Mouse (Mus musculus): ENCODE data around the gene Scfd2. TPM values are rescaled to one million over a fixed set of nuclear protein-coding genes. Genes with fewer than 3 reads are reported as not detected.

The Scfd2 gene
- polyA plus RNA-seq, 1 experiment from 2014 or later: 14.9 TPM

- H3K27ac ChIP-seq (replicated peaks; ENCODE audit: low read depth, low read length): peak overlapping the region; percentile 42
- no peaks in the 10 kb centered on the region for H3K27me3 ChIP-seq (ENCODE audit: control insufficient read depth, insufficient read depth, low read length)
- DNase-seq (ENCODE audit: low spot score) (peak; percentile 89), ATAC-seq (replicated peaks; ENCODE audit: insufficient number of reproducible peaks, low FRiP score, low TSS enrichment, low read depth) (peak; percentile 81; the same call in 1 of the 2 replicates)
- peak overlapping the region; percentile 11; the same call in 1 of the 2 replicates for H3K4me2 ChIP-seq (ENCODE audit: low read depth, low read length)
- no peaks in the 10 kb centered on the region for H3K36me3 ChIP-seq (replicated peaks; ENCODE audit: control insufficient read depth, insufficient read depth, low read depth, low read length)
- H3K4me1 ChIP-seq (ENCODE audit: control insufficient read depth, insufficient read depth, low read length): no peaks in the 10 kb centered on the region
- peak overlapping the region; percentile 1; the same call in 1 of the 2 replicates for H3K9ac ChIP-seq (replicated peaks; ENCODE audit: low read length)
- H3K9me3 ChIP-seq (replicated peaks; ENCODE audit: control insufficient read depth, low read length): no peaks in the 10 kb centered on the region
- no peak overlapping the region for H3K4me3 ChIP-seq (ENCODE audit: low read depth, low read length)
- WGBS: 27% methylated on average over 14 of the region's 14 CpGs
Observed at GRCm38 (mm10) chr5:74432879-74433539, 98.5 kb downstream of the Scfd2 start.

GRCm38 (mm10) chr5:74420615-74421132 is 110.9 kb downstream of the Scfd2 start:
- Histone ChIP-seq H3K9me3 (replicated peaks; ENCODE audit: control insufficient read depth, low read length) (no peaks in the 10 kb centered on the region), H3K36me3 (replicated peaks; ENCODE audit: control insufficient read depth, insufficient read depth, low read depth, low read length) (no peaks in the 10 kb centered on the region), H3K27me3 (ENCODE audit: control insufficient read depth, insufficient read depth, low read length) (no peaks in the 10 kb centered on the region), H3K4me3 (ENCODE audit: low read depth, low read length) (no peak overlapping the region), H3K27ac (replicated peaks; ENCODE audit: low read depth, low read length) (no peak overlapping the region), H3K4me1 (ENCODE audit: control insufficient read depth, insufficient read depth, low read length) (no peaks in the 10 kb centered on the region), H3K9ac (replicated peaks; ENCODE audit: low read length) (no peak overlapping the region), H3K4me2 (ENCODE audit: low read depth, low read length) (no peak overlapping the region)
- WGBS: 82% methylated on average over 5 of the region's 5 CpGs
- ATAC-seq (replicated peaks; ENCODE audit: insufficient number of reproducible peaks, low FRiP score, low TSS enrichment, low read depth) (no peak), DNase-seq (ENCODE audit: low spot score) (no peak)

GRCm38 (mm10) chr5:74412557-74412956 is 119.0 kb downstream of the Scfd2 start:
- H3K4me1 ChIP-seq (ENCODE audit: control insufficient read depth, insufficient read depth, low read length): no peaks in the 10 kb centered on the region; the same call in 1 of the 2 replicates
- no peak overlapping the region for H3K4me2 ChIP-seq (ENCODE audit: low read depth, low read length)
- DNase-seq (ENCODE audit: low spot score): no peak
- H3K36me3 ChIP-seq (replicated peaks; ENCODE audit: control insufficient read depth, insufficient read depth, low read depth, low read length): no peaks in the 10 kb centered on the region
- no peaks in the 10 kb centered on the region for H3K27me3 ChIP-seq (ENCODE audit: control insufficient read depth, insufficient read depth, low read length)
- no peak overlapping the region for H3K27ac ChIP-seq (replicated peaks; ENCODE audit: low read depth, low read length)
- WGBS: 98% methylated on average over 3 of the region's 3 CpGs
- H3K9me3 ChIP-seq (replicated peaks; ENCODE audit: control insufficient read depth, low read length): no peaks in the 10 kb centered on the region
- no peak overlapping the region for H3K9ac ChIP-seq (replicated peaks; ENCODE audit: low read length)
- no peak for ATAC-seq (replicated peaks; ENCODE audit: insufficient number of reproducible peaks, low FRiP score, low TSS enrichment, low read depth)
- H3K4me3 ChIP-seq (ENCODE audit: low read depth, low read length): no peak overlapping the region

GRCm38 (mm10) chr5:74404887-74405286 is 126.7 kb downstream of the Scfd2 start:
- 84% methylated on average over 4 of the region's 5 CpGs for WGBS
- Histone ChIP-seq H3K27me3 (ENCODE audit: control insufficient read depth, insufficient read depth, low read length) (no peaks in the 10 kb centered on the region), H3K27ac (replicated peaks; ENCODE audit: low read depth, low read length) (no peak overlapping the region), H3K4me2 (ENCODE audit: low read depth, low read length) (no peak overlapping the region), H3K4me3 (ENCODE audit: low read depth, low read length) (no peak overlapping the region), H3K4me1 (ENCODE audit: control insufficient read depth, insufficient read depth, low read length) (no peaks in the 10 kb centered on the region; the same call in 1 of the 2 replicates), H3K9ac (replicated peaks; ENCODE audit: low read length) (no peak overlapping the region), H3K9me3 (replicated peaks; ENCODE audit: control insufficient read depth, low read length) (no peaks in the 10 kb centered on the region), H3K36me3 (replicated peaks; ENCODE audit: control insufficient read depth, insufficient read depth, low read depth, low read length) (no peaks in the 10 kb centered on the region)
- ATAC-seq (replicated peaks; ENCODE audit: insufficient number of reproducible peaks, low FRiP score, low TSS enrichment, low read depth): no peak
- DNase-seq (ENCODE audit: low spot score): no peak

GRCm38 (mm10) chr5:74404083-74404482 is 127.5 kb downstream of the Scfd2 start:
- Histone ChIP-seq H3K9me3 (replicated peaks; ENCODE audit: control insufficient read depth, low read length) (no peaks in the 10 kb centered on the region), H3K4me1 (ENCODE audit: control insufficient read depth, insufficient read depth, low read length) (no peaks in the 10 kb centered on the region; the same call in 1 of the 2 replicates), H3K9ac (replicated peaks; ENCODE audit: low read length) (no peak overlapping the region), H3K27ac (replicated peaks; ENCODE audit: low read depth, low read length) (no peak overlapping the region), H3K36me3 (replicated peaks; ENCODE audit: control insufficient read depth, insufficient read depth, low read depth, low read length) (no peaks in the 10 kb centered on the region), H3K27me3 (ENCODE audit: control insufficient read depth, insufficient read depth, low read length) (no peaks in the 10 kb centered on the region), H3K4me3 (ENCODE audit: low read depth, low read length) (no peak overlapping the region), H3K4me2 (ENCODE audit: low read depth, low read length) (no peak overlapping the region)
- DNase-seq (ENCODE audit: low spot score) (no peak), ATAC-seq (replicated peaks; ENCODE audit: insufficient number of reproducible peaks, low FRiP score, low TSS enrichment, low read depth) (no peak)
- WGBS: 78% methylated on average over 5 of the region's 5 CpGs

GRCm38 (mm10) chr5:74402626-74403025 is 128.9 kb downstream of the Scfd2 start:
- Histone ChIP-seq H3K27me3 (ENCODE audit: control insufficient read depth, insufficient read depth, low read length) (no peaks in the 10 kb centered on the region), H3K9me3 (replicated peaks; ENCODE audit: control insufficient read depth, low read length) (no peaks in the 10 kb centered on the region), H3K27ac (replicated peaks; ENCODE audit: low read depth, low read length) (0 out of 2 replicates have a peak overlapping the region, but pooled peaks have one; percentile 20), H3K4me2 (ENCODE audit: low read depth, low read length) (no peak overlapping the region), H3K4me1 (ENCODE audit: control insufficient read depth, insufficient read depth, low read length) (no peaks in the 10 kb centered on the region; the same call in 1 of the 2 replicates), H3K4me3 (ENCODE audit: low read depth, low read length) (no peak overlapping the region), H3K36me3 (replicated peaks; ENCODE audit: control insufficient read depth, insufficient read depth, low read depth, low read length) (no peaks in the 10 kb centered on the region), H3K9ac (replicated peaks; ENCODE audit: low read length) (no peak overlapping the region)
- DNase-seq (ENCODE audit: low spot score): no peak
- 43% methylated on average over 4 of the region's 4 CpGs for WGBS
- ATAC-seq (replicated peaks; ENCODE audit: insufficient number of reproducible peaks, low FRiP score, low TSS enrichment, low read depth): no peak

- no peak overlapping the region for H3K9ac ChIP-seq (replicated peaks; ENCODE audit: low read length)
- H3K4me1 ChIP-seq (ENCODE audit: control insufficient read depth, insufficient read depth, low read length): no peaks in the 10 kb centered on the region; the same call in none of the 2 replicates
- WGBS: 70% methylated on average over 2 of the region's 2 CpGs
- H3K27me3 ChIP-seq (ENCODE audit: control insufficient read depth, insufficient read depth, low read length): no peaks in the 10 kb centered on the region
- ATAC-seq (replicated peaks; ENCODE audit: insufficient number of reproducible peaks, low FRiP score, low TSS enrichment, low read depth) (no peak), DNase-seq (ENCODE audit: low spot score) (peak; percentile 30)
- no peaks in the 10 kb centered on the region for H3K36me3 ChIP-seq (replicated peaks; ENCODE audit: control insufficient read depth, insufficient read depth, low read depth, low read length)
- H3K4me2 ChIP-seq (ENCODE audit: low read depth, low read length): no peak overlapping the region
- H3K4me3 ChIP-seq (ENCODE audit: low read depth, low read length): no peak overlapping the region
- H3K9me3 ChIP-seq (replicated peaks; ENCODE audit: control insufficient read depth, low read length): no peaks in the 10 kb centered on the region
- H3K27ac ChIP-seq (replicated peaks; ENCODE audit: low read depth, low read length): 0 out of 2 replicates have a peak overlapping the region, but pooled peaks have one; percentile 16
Observed at GRCm38 (mm10) chr5:74391806-74392205, 139.8 kb downstream of the Scfd2 start.

GRCm38 (mm10) chr5:74391346-74391745 is 140.2 kb downstream of the Scfd2 start:
- no peaks in the 10 kb centered on the region for H3K9me3 ChIP-seq (replicated peaks; ENCODE audit: control insufficient read depth, low read length)
- no peaks in the 10 kb centered on the region for H3K36me3 ChIP-seq (replicated peaks; ENCODE audit: control insufficient read depth, insufficient read depth, low read depth, low read length)
- no peak overlapping the region for H3K4me3 ChIP-seq (ENCODE audit: low read depth, low read length)
- H3K9ac ChIP-seq (replicated peaks; ENCODE audit: low read length): no peak overlapping the region
- H3K27ac ChIP-seq (replicated peaks; ENCODE audit: low read depth, low read length): 0 out of 2 replicates have a peak overlapping the region, but pooled peaks have one; percentile 16
- no peaks in the 10 kb centered on the region for H3K27me3 ChIP-seq (ENCODE audit: control insufficient read depth, insufficient read depth, low read length)
- H3K4me2 ChIP-seq (ENCODE audit: low read depth, low read length): no peak overlapping the region
- 38% methylated on average over 5 of the region's 5 CpGs for WGBS
- H3K4me1 ChIP-seq (ENCODE audit: control insufficient read depth, insufficient read depth, low read length): no peaks in the 10 kb centered on the region; the same call in none of the 2 replicates
- ATAC-seq (replicated peaks; ENCODE audit: insufficient number of reproducible peaks, low FRiP score, low TSS enrichment, low read depth): no peak
- DNase-seq (ENCODE audit: low spot score): peak; percentile 66
